Comparison of ENCODE assay signal across 20 mouse cellular contexts in the genomic region with DNA sequence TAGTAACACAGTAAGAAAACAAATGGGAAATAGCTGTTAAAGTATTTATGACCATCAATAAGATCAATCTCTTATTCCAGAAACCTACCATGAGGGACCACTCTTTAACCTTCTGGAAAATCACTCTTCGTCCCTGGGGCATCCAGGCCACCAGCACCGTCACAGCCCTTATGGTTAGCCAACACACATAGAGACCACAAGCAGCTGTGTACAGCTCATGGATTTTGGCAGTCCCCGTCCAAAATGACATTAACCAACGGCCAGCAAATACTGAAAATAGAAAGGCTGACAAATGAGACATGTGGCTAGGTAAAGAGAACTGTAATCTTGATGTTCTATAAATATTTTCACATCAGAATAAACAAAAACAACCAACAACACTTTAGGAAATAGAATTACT. TPM values are rescaled to one million over a fixed set of nuclear protein-coding genes. Genes with fewer than 3 reads are reported as not detected.
"Had no signal": no experiment of that assay in that cellular context is flagged by ENCODE, and none has a peak within 500 bp of the region (broad histone marks: within the 10 kb centered on the region; RNA-seq: fewer than 3 reads in every experiment).

No protein-coding gene starts in this region.

- H3K4me2 ChIP-seq: lung, embryonic 14.5 days; midbrain, embryonic 12.5 days; neural tube, embryonic 12.5 days; stomach, embryonic 15.5 days had no signal

- H3K9ac ChIP-seq: liver, embryonic 14.5 days; lung, embryonic 14.5 days; midbrain, embryonic 12.5 days; neural tube, embryonic 12.5 days; stomach, embryonic 15.5 days had no signal

- H3K27ac ChIP-seq: liver, embryonic 14.5 days; midbrain, embryonic 10.5 days; midbrain, embryonic 12.5 days; neural tube, embryonic 12.5 days; stomach, embryonic 15.5 days; stomach, postnatal 0 days had no signal

- DNase-seq: lung, adult 18-20 months; lung, embryonic 14.5 days; lung, postnatal 10 days; lung, postnatal 4 days; midbrain, embryonic 14.5 days; retina, postnatal 1 day; right cerebral cortex, adult 18-20 months; right cerebral cortex, postnatal 25 days; right cerebral cortex, postnatal 4 days; thymus, adult 2 months; thymus, postnatal 14 days; thymus, postnatal 36 days had no signal

- H3K4me1 ChIP-seq: midbrain, embryonic 10.5 days; midbrain, embryonic 12.5 days; neural tube, embryonic 12.5 days; stomach, embryonic 15.5 days had no signal

- H3K4me3 ChIP-seq: midbrain, embryonic 10.5 days; midbrain, embryonic 12.5 days; neural tube, embryonic 12.5 days; stomach, embryonic 15.5 days had no signal

- H3K9me3 ChIP-seq: midbrain, embryonic 10.5 days; midbrain, embryonic 12.5 days; neural tube, embryonic 12.5 days; stomach, embryonic 15.5 days had no signal

- H3K27me3 ChIP-seq: midbrain, embryonic 12.5 days; neural tube, embryonic 12.5 days; stomach, embryonic 15.5 days had no signal

- ATAC-seq: midbrain, embryonic 16.5 days had no signal

RNA-seq across cellular contexts. Expression of gene Ropn1l, which starts 18.0 kb away (rescaled TPM):
- total RNA-seq: megakaryocyte-erythroid progenitor cell, adult 5-6 weeks had no signal
